Mouse (Mus musculus): ENCODE measurements around the gene Gm10521.
"Not testable (repeated sequence)": the region's sequence is repeated elsewhere in the genome, so short reads cannot be mapped to it uniquely, and the experiment has no call there.

Gm10521 gene

DNA sequence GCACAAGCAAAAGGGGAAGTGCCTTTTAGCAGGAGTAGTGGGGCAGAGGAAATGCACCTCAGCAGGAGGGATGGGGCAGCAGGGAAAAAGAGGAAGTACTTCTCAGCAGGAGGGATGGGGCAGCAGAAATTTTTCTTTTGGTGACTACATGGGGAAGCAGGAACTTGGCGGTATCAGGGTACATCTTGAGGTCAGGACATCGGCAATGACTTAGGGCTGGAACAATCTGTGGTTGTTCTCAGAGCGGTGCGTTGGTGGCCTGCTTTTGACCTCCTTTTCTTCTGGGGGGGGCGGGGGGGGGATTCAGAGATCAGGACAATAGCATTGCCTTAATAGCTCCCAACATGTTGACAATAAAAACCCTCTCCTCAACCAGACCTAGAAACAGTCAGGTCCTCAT, at the start of gene Gm10521:
Gene Gm10521 (plus strand): TSS at position 301 of the 400 bp plus-strand sequence.
- DNase-seq (ENCODE audit: extremely low spot score), result not testable (repeated sequence)

DNA sequence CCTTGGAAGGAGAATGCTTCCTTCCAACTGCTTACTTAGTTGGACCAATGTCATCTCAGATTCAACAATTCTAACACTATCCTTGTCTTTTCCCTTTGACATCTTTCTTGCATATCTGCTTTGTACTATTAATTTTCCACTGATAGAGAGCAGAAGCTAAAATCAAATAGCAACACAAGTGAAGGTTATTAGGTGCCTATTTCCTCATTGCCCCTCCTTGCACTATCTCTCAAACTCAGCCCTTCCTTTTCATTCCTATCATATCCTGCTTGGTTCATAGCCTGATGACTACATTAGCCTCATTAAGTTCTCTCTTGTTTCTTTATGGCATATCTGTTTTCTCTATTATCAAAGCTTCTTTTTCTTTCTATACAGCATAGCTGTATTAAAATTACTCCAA, 47.3 kb upstream of the Gm10521 start:
- DNase-seq (ENCODE audit: extremely low spot score), result no peak

DNA sequence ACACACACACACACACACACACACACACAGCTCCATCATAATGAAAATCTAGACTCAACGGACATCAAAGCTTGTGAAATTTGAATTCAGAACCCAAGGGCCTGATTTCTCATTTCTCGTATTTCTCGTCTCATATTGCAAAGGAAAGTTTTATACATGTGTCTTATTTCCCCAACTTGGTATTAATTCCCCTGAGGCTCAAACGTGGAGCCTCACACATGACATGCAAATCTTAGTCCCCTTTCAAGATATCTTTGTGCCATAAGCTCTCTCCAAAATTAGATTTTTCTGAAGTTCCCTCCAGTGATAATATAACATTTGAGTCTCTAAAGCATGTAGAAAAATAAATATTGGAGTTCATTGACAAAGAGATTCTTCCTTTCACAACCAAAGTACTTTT, 46.7 kb upstream of the Gm10521 start:
- no peak for DNase-seq (ENCODE audit: extremely low spot score)

DNA sequence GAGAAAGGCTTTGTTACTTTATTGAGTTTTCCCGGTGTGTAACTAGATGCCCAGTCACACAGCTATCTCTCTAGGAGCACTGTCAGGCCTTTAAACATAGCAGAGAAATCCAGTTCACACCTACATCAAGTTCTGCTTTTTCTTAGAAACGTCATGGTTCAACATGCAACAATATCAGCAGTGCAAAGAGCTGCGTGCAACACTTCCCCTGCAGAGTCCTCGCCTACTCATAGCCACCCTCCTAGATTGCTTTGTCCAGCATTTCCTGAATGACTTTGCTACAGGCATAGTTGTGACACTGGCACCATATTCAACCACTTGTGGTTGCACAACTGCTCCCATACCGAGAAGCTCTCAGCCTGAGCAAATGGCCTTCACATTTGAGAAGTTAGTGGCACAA, 46.0 kb upstream of the Gm10521 start:
- no peak for DNase-seq (ENCODE audit: extremely low spot score)

DNA sequence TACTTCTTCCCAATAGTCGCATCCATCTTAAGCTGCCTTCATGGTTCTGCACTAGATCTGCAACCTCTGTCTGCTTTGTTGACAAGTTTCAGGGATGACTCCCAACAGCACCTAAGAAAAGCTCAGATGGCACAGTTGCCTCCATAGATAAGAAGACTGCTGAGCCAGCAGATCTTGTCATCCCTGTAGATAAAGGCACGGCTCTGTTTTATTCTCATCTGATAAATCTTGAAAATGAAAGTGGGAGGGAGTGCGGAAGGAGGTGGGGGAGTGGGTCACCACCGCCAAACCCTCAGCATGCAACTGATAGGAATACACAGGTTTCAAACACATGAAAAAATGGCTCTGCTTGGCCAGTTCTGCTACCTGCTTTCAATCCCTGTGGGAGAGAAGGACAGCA, 30.0 kb upstream of the Gm10521 start:
- no peak for DNase-seq (ENCODE audit: extremely low spot score)

DNA sequence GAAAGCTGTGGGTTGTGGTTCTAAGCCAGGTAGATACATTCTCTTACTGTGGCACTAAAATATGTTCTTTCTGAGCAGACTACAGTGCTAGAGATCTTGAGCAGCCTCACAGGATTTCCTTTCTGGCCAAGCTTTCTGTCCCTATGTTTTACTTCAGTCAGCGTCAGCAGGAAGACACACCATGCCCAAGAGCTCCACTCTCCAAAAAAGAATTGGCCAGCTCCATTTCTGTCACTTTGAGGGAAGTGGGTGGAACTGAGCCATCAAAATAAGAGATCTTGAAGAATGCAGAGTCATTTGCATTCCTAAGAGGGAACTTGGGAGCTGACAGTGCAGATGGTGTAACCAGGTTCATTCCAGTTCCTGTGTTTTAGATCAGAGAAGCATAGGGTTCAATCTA, 8.5 kb upstream of the Gm10521 start:
- no peak for DNase-seq (ENCODE audit: extremely low spot score)

DNA sequence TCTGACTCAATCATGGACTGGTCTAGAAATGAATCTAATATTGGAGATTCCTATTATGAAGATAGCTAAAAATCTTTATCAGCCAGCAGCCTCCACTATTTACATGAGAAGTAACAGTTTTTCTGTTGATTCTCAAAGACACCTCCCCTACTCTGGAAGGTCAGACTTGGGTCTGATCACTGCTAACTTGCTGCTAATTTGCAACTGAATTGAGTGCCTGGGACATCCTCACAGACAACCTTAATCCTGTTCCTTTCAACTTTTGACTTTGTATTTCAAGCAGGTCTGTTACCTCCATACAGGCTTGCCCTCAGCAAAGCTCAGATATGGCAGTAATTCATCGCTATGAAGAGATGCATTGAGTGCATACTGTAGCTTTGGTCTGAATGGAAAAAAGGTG, 8.5 kb downstream of the Gm10521 start:
- no peak for DNase-seq (ENCODE audit: extremely low spot score)

DNA sequence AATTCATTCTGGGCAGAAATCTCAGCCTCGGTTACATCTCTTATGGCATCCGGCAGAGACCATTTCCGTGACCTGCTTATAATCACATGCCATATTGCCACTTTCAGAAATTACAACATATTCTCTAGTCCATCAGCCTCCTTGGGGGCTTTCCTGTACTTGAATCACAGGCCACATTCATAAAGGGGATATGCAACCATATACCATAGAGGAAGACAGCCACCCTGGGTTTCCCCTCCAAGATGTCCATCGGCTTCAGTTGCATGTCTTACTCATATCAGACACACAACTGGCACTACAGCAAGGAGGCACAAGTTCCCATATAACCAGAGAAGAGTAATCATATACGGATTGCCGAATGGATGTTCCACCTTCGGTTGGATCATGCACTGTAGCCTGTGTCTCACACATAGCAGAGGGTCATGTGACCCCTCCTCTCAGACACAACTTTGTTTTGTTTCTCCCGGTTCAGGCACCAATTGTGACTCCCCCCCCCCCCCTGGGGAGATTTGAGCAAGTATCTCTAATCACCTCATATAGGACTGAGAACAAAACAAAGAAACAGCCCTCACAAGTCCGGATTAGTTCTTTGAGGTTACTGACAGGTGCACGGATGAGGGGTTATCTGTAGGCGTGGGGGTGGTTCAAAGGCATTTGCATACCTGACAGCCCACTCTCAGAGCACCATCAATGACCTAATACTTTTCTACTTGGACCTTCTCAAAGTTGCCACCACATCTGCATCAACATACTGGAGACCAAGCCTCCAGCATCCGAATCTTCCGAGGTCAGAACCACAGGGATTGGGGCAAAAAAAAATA, 20.4 kb downstream of the Gm10521 start:
- no peak for DNase-seq (ENCODE audit: extremely low spot score)

GRCm38 (mm10) chr1:171917305-171918039, 22.0 kb downstream of the Gm10521 start, which contains the start of gene Slamf6:
Gene Slamf6 (plus strand): TSS chr1:171917515.
- no peak for DNase-seq (ENCODE audit: extremely low spot score)

DNA sequence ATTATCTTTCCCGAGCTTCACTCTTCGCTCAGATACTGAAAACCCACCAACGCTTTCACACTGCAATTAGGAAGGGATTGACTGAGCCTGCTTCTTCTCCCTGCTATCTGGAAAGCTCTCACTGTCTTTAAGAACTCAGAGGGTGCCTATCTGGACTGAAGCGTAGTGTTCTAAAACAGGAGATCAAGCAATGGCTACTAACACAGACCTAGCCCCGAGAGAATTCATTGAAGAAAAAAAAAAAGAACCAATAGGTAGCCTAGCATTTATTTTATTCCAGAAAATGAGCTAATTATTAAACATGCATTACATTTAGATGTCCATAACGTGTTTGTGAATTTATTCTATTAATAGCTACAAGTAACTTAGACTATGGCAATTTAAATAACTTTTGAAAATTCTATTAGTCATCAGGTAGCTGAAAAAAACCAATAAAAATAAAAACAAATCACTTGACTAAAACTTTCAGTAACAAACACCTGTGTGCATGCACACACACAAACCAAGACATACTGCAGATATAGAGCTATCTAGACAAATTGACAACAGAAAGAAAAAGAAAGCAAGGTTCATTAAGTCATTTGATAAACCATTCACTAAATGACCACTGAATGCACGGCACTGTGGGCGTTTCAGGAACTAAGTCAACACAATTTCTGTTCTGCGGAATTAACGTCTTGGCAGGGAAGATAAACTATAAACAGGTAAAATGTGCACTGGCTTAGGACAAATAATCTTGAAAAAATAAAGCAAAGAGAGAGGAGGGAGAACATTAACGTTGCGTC, 22.9 kb downstream of the Gm10521 start:
- no peak for DNase-seq (ENCODE audit: extremely low spot score)

DNA sequence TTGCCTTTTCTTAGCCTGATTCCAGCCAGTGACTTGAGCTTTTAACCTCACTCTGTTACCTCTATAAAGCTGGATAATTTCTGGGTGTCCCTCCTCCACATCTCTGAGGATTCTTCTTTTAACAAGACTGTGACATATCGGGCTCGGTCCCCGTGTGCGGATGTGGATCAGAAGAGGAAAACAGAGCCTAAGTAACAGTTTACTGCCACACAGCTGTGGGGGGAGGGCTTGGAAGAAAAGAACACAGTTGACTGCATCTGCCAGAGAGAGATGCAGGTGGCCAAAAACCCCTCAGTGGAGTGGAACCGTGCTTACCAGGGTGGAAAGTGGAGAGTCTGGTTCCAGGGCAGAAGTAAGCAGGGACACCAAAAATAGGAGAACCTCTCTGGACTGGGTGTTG, 23.7 kb downstream of the Gm10521 start:
- no peak for DNase-seq (ENCODE audit: extremely low spot score)

- no peak for DNase-seq (ENCODE audit: extremely low spot score)
Measured at GRCm38 (mm10) chr1:171919901-171920510, 24.5 kb downstream of the Gm10521 start.

- no peak for DNase-seq (ENCODE audit: extremely low spot score)
Measured at GRCm38 (mm10) chr1:171920989-171921621, 25.6 kb downstream of the Gm10521 start.

GRCm38 (mm10) chr1:171921641-171922040, 26.2 kb downstream of the Gm10521 start:
- no peak for DNase-seq (ENCODE audit: extremely low spot score)

- no peak for DNase-seq (ENCODE audit: extremely low spot score)
Measured at GRCm38 (mm10) chr1:171922844-171923243, 27.4 kb downstream of the Gm10521 start.

DNA sequence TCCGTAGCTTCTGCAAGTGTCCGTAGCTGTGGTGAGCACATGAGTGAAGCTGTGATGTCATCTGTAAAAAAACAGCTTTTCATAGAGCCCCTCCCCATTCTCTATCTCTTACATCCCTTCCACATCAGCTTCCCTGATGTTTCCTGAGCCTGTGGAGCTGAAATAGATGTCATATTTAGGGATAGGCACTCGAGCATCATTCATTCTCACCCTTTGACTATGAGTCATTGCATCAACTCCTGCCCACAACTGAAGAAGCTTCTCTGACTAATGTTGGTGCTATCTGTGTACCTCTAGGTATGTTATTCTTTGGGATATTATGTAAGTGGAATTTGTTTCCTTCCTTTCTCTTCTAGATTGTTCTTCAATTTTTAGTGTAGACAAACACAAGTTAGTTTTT, 29.4 kb downstream of the Gm10521 start:
- DNase-seq (ENCODE audit: extremely low spot score), result no peak

DNA sequence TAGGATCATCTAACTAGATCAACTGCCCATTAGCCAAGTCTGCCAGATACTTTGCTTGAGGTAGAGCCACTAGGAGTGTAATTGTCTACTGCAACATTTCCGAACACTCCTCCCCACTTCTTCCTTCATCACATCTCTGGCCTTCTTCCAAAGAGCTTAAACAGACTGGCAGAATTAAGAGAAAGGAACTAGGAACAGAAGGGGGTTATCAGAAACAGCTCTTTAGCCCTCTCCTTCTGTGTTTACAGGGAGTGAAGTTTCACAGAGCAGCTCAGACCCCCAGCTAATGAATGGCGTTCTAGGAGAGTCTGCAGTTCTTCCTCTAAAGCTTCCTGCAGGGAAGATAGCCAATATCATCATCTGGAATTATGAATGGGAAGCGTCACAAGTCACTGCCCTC, 38.4 kb downstream of the Gm10521 start:
- no peak for DNase-seq (ENCODE audit: extremely low spot score)

DNA sequence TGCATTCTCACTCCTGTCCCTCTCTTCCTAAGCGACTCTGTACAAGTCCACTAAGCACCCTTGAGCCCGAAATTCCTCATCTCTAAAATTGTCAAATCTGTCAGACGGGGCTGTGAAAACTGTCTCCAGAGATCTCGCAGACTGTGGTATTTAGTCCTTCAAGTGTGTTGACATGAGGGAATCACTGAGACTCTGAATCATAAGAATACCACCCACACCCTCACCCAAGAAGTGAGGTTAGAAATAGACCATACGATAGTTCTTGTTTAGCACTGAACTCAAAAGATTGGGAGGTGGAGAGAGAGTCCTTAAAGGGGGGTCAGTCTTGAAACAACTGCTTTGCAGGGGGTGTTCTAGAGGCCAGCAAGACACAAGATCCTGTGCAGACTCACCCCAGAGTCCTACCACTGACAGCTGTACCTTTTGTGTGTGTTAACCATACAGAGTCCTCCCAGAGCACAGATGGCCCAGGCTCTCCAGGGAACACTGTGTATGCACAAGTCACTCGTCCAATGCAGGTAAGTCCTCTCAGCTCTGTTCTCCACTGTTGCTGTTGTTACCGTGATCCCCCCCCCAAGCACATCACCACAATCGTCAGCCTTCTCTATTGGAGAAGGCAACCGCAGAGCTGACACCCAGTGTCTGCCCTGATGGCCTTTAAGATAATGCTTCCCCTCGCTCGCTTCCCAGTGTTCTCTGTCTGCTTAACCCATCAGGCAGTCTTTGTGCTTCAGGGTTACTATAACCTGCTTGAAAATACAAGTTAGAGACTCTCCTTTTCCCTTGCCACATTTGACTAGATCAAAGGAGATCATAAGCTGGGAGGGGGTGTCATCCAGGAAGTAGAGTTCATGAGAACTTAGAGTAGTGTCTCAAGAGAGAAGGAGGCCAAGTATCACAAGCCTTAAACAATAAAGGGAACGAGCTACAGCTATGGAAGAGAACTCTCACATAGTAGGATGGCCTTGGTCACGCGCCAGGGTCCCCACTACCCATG, 43.8 kb downstream of the Gm10521 start:
- DNase-seq (ENCODE audit: extremely low spot score), result no peak

DNA sequence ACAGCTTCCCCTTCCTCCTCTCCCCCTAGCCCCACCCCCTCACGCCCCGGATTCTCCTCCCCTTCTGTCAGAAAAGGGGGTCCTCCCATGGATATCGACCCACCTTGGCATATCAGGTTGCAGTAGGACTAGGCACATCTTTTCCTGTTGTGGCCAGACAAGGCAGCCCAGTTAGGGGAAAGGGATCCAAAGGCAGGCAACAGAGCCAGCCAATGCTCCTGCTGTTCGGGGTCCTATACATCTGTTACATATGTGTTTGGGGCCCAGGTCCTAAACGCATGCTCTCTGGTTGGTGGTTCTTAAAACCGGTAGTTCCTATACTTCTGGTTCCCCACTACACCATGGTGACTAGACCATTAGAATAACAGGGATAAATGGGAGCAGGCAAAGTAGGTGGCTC, 45.2 kb downstream of the Gm10521 start:
- DNase-seq (ENCODE audit: extremely low spot score), result no peak

DNA sequence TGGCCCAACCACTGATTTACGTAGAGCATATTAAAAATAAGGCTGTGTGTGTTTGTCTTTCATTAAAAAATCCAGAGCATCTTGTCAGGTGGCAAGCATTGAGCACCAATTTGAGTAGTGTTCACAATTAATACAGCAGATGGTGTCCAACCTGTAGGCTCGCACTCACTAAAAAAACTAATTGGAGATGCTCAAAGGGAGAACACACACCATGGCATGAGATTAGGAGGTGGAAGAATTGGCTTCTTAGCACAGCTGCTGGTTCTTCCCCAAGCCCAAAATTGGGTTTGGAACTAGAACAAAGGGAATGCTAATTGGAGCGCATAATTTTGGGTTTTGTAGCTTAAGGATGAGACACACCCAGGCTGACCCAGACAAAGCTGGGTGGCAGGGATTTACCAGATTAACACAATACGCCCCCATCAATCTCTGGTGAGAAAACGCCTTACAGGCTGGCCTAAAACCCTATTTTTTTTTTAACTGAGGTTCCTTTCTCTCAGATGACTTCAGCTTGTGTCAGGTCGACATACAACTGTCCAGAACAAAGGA, 51.1 kb downstream of the Gm10521 start:
- DNase-seq (ENCODE audit: extremely low spot score), result no peak

Measured in embryo, embryonic 9.5 days (tissue).